Mouse (Mus musculus) mesoderm, embryonic 11.5 days (tissue): Measurements from ENCODE around the gene Nebl.
A peak's percentile ranks its signal among the peaks of the same experiment; 100 is the strongest.
"Not testable (repeated sequence)": the region's sequence is repeated elsewhere in the genome, so short reads cannot be mapped to it uniquely, and the experiment has no call there.

Source experiments
- DNase-seq: peaks from one replicate; pipeline ENCODE4 v3.0.0-alpha.2; 2012; ENCODE audit warnings: low read depth, low spot score

Gene Nebl

GRCm38 (mm10) chr2:17405899-17406531 is 325.2 kb downstream of the Nebl start:
- DNase-seq = peak; percentile 11

GRCm38 (mm10) chr2:17402511-17402910 is 328.8 kb downstream of the Nebl start:
- DNase-seq = no peak

- DNase-seq = no peak
These were observed 335.0 kb downstream of the Nebl start for GRCm38 (mm10) chr2:17396235-17396634.

- no peak for DNase-seq
These were observed 339.9 kb downstream of the Nebl start for GRCm38 (mm10) chr2:17391389-17391788.

- no peak for DNase-seq
These were observed 340.6 kb downstream of the Nebl start for GRCm38 (mm10) chr2:17390513-17391200.

GRCm38 (mm10) chr2:17389886-17390285 is 341.4 kb downstream of the Nebl start:
- DNase-seq = no peak

- no peak for DNase-seq
These were observed 341.9 kb downstream of the Nebl start for GRCm38 (mm10) chr2:17389379-17389778.

GRCm38 (mm10) chr2:17382227-17382626 is 349.0 kb downstream of the Nebl start:
- DNase-seq = no peak

- DNase-seq = no peak
These were observed 355.3 kb downstream of the Nebl start for GRCm38 (mm10) chr2:17375916-17376315.

GRCm38 (mm10) chr2:17365671-17366070 is 365.6 kb downstream of the Nebl start:
- no peak for DNase-seq

- DNase-seq = no peak
These were observed 366.2 kb downstream of the Nebl start for GRCm38 (mm10) chr2:17364971-17365548.

- DNase-seq = peak; percentile 19
These were observed 367.7 kb downstream of the Nebl start for GRCm38 (mm10) chr2:17363337-17364216.

- DNase-seq = no peak
These were observed 369.1 kb downstream of the Nebl start for GRCm38 (mm10) chr2:17362181-17362580.

GRCm38 (mm10) chr2:17344643-17345042 is 386.6 kb downstream of the Nebl start:
- DNase-seq = no peak

GRCm38 (mm10) chr2:17335451-17335850 is 395.8 kb downstream of the Nebl start:
- no peak for DNase-seq

- no peak for DNase-seq
These were observed 404.7 kb downstream of the Nebl start for GRCm38 (mm10) chr2:17326590-17326989.

GRCm38 (mm10) chr2:17316850-17317249 is 414.4 kb downstream of the Nebl start:
- DNase-seq = no peak

- DNase-seq = no peak
These were observed 429.9 kb downstream of the Nebl start for GRCm38 (mm10) chr2:17301379-17301778.

GRCm38 (mm10) chr2:17297496-17297895 is 433.8 kb downstream of the Nebl start:
- DNase-seq = no peak

- DNase-seq = not testable (repeated sequence)
These were observed 436.0 kb downstream of the Nebl start for GRCm38 (mm10) chr2:17295257-17295656.
